Mouse (Mus musculus): ENCODE data around the gene Chp2. TPM values are rescaled to one million over a fixed set of nuclear protein-coding genes. Genes with fewer than 3 reads are reported as not detected.

The Chp2 gene
- polyA plus RNA-seq (2017; shearing (Covaris generic)): not detected

DNA sequence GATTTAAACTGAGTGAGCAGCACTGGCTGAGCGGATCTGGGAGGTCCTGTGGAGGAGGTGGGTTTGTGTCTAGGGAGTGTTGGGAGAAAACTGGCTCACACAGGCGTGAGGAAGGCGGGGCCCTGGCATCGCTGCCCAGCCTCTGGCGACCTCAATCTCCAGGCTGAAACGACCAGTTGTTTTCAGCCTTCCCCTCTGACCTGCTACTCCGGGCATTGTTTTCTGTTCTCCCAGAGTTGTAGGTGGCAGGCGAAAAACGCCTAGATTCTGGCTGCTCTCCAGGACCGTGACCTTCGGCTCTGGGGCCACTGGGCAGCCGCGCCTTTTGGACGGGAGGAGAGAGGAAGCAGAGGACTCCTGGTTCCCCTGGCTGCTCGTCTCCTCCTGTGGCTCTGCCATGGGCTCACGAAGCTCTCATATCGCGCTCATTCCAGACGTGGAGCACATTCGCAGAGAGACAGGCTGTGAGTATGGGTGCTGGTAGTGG lies at the start of gene Chp2:
Gene Chp2 (plus strand): TSS at position 182 of the 487 bp plus-strand sequence.
- no peak for ATAC-seq

DNA sequence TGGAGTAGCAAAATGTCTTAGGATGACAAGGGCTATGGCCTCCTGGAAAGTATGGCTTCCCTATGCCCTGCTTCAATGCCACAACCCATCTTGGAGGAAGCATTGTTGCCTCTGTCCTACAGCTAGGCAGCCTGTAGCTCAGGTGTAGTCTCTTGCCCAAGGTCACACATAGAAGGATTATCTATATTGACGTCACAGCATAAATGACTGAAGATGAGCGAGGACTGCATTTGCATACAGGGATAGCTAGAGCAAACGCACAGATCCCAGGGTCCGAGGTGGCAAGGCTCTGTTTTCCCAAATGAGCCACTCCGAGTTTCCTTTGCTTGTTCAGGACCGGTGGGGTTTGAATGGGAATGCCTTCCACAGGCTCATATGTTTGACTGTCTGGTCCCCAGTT lies 48.6 kb upstream of the Chp2 start:
- no peak for ATAC-seq

GRCm38 (mm10) chr7:122171613-122172012 lies 47.7 kb upstream of the Chp2 start:
- ATAC-seq: no peak

- ATAC-seq: no peak
Measured at GRCm38 (mm10) chr7:122180720-122181119, 38.6 kb upstream of the Chp2 start.

DNA sequence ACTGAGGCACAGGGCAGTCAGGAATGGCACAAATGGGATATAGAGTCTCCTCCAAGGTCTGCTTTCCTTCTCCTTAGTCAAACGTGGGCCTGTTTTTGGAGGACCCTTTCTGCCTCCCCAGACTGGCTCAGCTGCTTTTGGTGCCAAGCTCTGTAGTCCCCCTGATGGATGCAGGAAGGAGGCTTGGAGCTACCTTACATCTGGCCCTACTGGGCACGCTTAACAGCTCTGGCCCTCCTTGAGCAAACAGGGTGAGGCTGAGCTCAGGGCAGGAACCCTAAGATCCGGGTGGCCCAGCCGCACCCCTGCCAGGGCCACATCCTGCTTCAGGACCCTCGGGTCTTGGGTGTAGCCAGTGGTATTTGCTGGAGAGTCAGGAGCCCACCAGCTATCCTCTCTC lies 34.7 kb upstream of the Chp2 start:
- no peak for ATAC-seq

- ATAC-seq: no peak
Measured at GRCm38 (mm10) chr7:122186043-122186442, 33.3 kb upstream of the Chp2 start, which contains the start of gene Ern2. TSS of gene Ern2 (minus strand) at chr7:122186207.

- ATAC-seq: no peak
Measured at GRCm38 (mm10) chr7:122189484-122189883, 29.8 kb upstream of the Chp2 start.

GRCm38 (mm10) chr7:122191097-122191496 lies 28.2 kb upstream of the Chp2 start:
- no peak for ATAC-seq

DNA sequence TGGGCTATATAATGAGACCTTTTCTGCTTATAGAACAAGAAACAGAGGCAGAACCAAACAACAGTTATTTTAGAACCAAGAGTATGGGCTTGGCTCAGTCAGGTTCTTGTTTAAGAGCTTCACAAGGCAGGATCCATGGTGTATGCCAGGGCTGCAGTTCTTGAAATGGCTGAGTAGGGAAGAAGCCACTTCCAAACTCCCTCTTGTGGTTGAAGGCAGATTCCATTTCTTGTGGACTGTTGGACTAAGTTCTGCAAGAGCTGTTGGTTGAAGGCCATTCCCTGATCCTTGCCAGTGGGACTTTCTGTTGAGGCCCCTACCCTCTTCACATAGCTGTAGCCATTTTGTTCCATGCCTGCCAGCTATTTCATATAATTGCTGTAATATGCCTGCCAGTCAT lies 25.4 kb upstream of the Chp2 start:
- no peak for ATAC-seq

GRCm38 (mm10) chr7:122196771-122197170 lies 22.5 kb upstream of the Chp2 start:
- no peak for ATAC-seq

GRCm38 (mm10) chr7:122197306-122197705 lies 22.0 kb upstream of the Chp2 start:
- peak; percentile 56 for ATAC-seq

GRCm38 (mm10) chr7:122199296-122199695 lies 20.0 kb upstream of the Chp2 start:
- no peak for ATAC-seq

GRCm38 (mm10) chr7:122203936-122204335 lies 15.4 kb upstream of the Chp2 start:
- ATAC-seq: no peak

- ATAC-seq: no peak
Measured at GRCm38 (mm10) chr7:122206121-122206520, 13.2 kb upstream of the Chp2 start.

GRCm38 (mm10) chr7:122208276-122209021 lies 10.8 kb upstream of the Chp2 start:
- ATAC-seq: no peak

DNA sequence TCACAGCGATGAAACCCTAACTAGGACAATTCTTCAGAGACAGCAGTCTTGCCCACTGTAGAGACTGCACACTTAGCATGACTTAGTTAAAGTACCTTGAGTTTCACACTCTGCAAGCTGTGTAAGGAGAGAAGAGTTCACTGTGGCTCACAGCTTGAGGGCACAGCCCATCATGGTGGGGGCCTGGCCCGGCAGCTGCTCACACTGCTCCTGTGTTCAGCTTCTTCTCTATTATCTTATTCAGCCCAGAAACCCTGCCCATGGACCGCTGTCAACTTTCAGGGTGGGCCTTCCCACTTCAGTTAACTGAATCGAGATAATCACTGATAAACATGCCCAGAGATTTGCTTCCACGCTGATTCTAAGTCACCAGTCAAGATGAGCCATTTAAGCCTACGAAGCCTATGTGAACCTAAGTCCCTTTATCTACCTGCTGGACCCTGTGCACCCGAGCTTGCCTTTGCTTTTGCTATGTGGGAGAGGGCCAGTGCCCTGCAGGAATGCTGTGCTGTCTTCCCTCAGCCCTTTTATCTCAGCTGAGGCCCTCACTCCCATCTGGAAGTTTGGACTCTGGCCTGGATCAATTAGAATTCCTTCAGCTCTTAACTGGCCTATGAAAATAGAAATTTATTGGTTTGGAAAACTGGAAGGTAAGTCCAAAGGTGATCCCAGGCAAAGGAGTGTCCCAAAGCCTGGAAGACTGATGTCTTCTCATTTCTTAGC lies 6.9 kb downstream of the Chp2 start:
- ATAC-seq: no peak

GRCm38 (mm10) chr7:122226744-122227143 lies 7.4 kb downstream of the Chp2 start:
- ATAC-seq: no peak

GRCm38 (mm10) chr7:122229306-122229705 lies 10.0 kb downstream of the Chp2 start:
- no peak for ATAC-seq

- no peak for ATAC-seq
Measured at GRCm38 (mm10) chr7:122229916-122230315, 10.6 kb downstream of the Chp2 start.

GRCm38 (mm10) chr7:122230866-122231265 lies 11.6 kb downstream of the Chp2 start:
- no peak for ATAC-seq

DNA sequence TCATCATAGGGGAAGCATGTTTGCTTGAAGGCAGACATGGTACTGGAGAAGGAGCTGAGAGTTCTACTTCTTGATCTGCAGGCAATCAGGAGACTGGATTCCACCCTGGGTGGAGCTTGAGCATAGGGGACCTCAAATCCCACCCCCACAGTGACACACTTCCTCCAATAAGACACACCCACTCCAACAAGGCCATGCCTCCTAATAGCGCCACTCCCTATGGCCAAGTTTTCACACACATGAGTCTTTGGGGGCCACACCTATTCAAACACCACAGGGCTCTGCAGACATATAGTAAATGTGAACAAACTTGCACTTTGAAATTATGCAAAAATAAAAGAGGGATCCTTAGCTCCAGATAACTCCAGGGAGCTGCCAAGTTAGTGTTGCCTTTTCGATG lies 19.6 kb downstream of the Chp2 start:
- no peak for ATAC-seq

- no peak for ATAC-seq
Measured at GRCm38 (mm10) chr7:122240413-122241119, 21.3 kb downstream of the Chp2 start.

DNA sequence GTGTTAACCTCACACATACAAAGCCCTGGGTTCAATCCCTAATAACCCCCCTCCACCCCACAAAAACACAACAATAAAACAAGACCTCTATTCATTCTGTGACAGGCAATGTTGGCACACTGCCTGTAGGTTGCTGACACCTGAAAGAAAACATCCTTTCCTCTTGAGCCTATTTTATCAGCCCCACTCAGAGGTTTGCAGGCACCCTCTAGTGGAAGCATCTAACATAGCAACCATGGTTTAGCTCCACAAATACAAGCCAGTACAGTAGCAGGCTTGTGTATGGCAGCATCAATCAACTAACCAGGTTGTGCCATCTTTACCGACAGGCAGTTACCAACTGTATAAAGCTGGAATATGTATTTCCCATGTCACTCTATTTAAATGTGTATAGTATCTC lies 23.0 kb downstream of the Chp2 start:
- ATAC-seq: peak; percentile 80

All from inflammation-experienced regulatory T-cells, adult 6 months (primary cell).